Mouse (Mus musculus): Measurements from ENCODE around the gene Cd93. TPM values are rescaled to one million over a fixed set of nuclear protein-coding genes. Genes with fewer than 3 reads are reported as not detected.

The Cd93 gene
- total RNA-seq, 2 experiments from 2014 or later: 3.2 to 5.1 TPM

GRCm38 (mm10) chr2:148393846-148394245 lies 49.5 kb downstream of the Cd93 start:
- H3K4me3 ChIP-seq: no peak overlapping the region
- TF ChIP-seq CTCF (conservative IDR thresholded peaks at IDR 0.05): no peak
- no peak overlapping the region for H3K27ac ChIP-seq
- no peak for DNase-seq (ENCODE audit: low spot score in 2 of 2)

GRCm38 (mm10) chr2:148393149-148393548 lies 50.2 kb downstream of the Cd93 start:
- TF ChIP-seq CTCF (conservative IDR thresholded peaks at IDR 0.05): no peak

DNA sequence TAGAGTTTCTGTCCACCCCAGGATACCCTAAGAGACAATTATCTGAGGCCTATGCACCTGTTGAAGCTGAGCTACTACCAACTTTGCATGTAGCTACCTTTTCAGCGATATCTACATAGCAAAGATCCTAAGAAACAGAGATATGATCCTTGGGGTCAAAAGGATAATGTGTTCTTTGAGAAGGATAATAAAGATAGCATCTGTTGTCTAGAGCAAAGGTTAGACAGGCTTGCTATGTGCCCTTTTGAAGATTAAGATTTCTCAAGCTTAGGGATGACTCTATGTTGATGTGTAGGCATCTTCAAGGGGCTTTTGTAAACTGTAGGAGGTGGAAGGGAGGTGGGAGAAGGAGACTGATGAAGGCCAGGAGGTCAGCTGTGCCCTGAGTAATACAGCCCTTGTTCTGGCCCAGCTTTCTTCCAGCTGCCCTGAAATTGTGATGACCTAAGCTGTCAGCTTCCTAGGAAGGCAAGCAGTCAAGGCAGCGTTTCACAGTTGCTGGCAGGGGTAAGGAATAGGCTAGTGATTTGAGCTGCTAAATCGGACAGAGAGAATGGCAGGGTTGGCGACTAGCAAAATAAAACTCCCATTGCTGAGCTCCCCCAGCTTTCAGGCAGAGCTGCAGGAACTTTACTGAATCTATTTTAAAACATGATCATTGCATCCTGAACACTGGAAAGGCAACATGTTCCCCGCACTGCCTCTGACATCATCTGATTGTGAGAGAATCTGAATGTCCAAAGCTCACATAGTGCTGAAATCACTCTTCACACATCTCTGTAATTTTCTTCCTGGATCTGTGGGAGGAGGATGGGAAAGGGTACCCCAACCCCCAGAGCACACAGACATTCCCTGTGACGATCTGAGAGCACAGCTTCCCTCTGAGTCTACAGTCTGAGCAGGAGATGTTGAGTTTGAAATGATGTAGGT lies 55.4 kb downstream of the Cd93 start:
- Histone ChIP-seq H3K27ac (peak overlapping the region; percentile 58), H3K4me3 (no peak overlapping the region)
- DNase-seq (ENCODE audit: low spot score in 2 of 2): no peak
- TF ChIP-seq CTCF (conservative IDR thresholded peaks at IDR 0.05): no peak

More at GRCm38 (mm10) chr2:148393149-148393548, 50.2 kb downstream of the Cd93 start:
- Histone ChIP-seq H3K4me3 (no peak overlapping the region), H3K27ac (no peak overlapping the region)
- DNase-seq (ENCODE audit: low spot score in 2 of 2): no peak

DNA sequence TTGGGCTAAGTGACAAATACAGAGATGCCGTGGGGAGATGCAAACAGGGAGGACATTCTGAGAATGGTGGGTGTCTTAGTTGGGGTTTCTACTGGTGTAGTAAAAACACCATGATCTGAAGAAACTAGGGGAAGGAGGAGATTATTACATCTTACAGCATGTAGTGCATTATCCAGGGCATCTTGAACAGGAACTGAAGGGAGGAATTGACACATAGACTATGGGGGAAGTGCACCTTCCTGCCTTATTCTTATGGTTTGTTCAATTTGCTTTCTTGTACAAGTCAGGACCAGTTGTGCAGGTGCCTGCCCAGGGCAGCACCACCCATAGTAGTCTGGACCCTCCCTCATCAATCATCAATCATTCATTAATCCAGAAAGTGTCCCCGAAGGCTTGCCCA lies 56.4 kb downstream of the Cd93 start:
- Histone ChIP-seq H3K4me3 (no peak overlapping the region), H3K27ac (no peak overlapping the region)
- no peak for DNase-seq (ENCODE audit: low spot score in 2 of 2)
- no peak for TF ChIP-seq CTCF (conservative IDR thresholded peaks at IDR 0.05)

Other genes starting within 250 kb of the Cd93 start
- gene Sstr4, start 48.2 kb downstream of the Cd93 start, total RNA-seq (2021): 10 to 100 TPM; 75.5 TPM
- gene Thbd, start 35.4 kb downstream of the Cd93 start, total RNA-seq (2021): 1 to 10 TPM; 5.3 to 6.9 TPM
- gene Nxt1, start 229.0 kb upstream of the Cd93 start, total RNA-seq (2021): 10 to 100 TPM; 12.0 to 14.3 TPM
- 10 to 100 TPM; 29.1 to 33.3 TPM for gene Gzf1, start 237.5 kb upstream of the Cd93 start, total RNA-seq (2021)

Data from layer of hippocampus, adult 2 months (tissue).